Mouse (Mus musculus) lung, postnatal 4 days (tissue): Measurements from ENCODE around the gene Ldlrad2.
"Not testable (repeated sequence)": the region's sequence is repeated elsewhere in the genome, so short reads cannot be mapped to it uniquely, and the experiment has no call there.

Experiments used
- DNase-seq, 2 experiments: peaks; one replicate each; pipeline ENCODE4 v3.0.0; 2021

The Ldlrad2 gene

DNA sequence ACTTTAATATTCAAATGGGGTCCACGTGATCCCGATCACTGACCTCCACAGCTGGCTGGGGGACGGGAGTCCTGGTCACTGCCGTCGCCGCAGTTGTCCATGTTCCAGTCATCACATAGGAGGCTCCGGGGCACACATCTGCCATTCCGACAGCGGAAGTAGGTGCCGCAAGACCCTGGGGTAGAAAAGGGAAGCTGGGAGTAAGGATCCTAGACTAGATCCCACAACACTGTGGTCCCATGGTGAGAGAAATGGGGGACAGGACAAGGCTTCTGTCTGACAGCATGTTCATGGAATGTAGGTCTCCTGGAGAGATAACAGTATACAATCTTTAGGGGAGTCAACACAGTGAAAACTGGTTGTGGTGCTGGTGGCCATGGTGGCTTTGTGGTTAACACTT is at the start of gene Ldlrad2:
Ldlrad2 (minus strand) TSS at position 101 of the 400 bp plus-strand sequence.
- DNase-seq, result no peak

DNA sequence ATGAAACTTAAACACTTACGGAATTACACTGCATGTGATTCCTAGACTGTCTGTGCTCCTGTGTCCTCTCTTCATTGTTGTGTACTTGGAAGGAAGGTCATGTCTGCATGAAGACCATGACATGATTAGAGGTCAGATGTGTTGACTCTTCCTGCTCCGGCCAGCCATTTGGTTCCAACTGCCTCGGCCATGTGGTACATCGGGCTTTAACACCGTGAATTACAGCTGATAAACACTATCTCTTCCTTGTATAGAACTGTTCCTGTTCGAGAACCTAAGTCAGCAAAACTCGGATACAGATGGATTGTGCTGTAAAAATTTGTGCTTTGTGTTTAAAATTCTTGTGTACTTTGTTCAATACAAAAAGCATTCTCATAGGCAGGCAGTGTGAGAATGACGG is 48.5 kb upstream of the Ldlrad2 start:
- DNase-seq, result no peak

GRCm38 (mm10) chr4:137610256-137610655 is 35.9 kb upstream of the Ldlrad2 start:
- DNase-seq, result no peak

GRCm38 (mm10) chr4:137609702-137610101 is 35.3 kb upstream of the Ldlrad2 start:
- DNase-seq, result peak; percentile 28

GRCm38 (mm10) chr4:137609281-137609680 is 34.9 kb upstream of the Ldlrad2 start:
- no peak for DNase-seq

- no peak for DNase-seq
These were observed 32.7 kb upstream of the Ldlrad2 start for GRCm38 (mm10) chr4:137607023-137607422.

- DNase-seq, result no peak
These were observed 29.2 kb upstream of the Ldlrad2 start for GRCm38 (mm10) chr4:137603449-137604171.

DNA sequence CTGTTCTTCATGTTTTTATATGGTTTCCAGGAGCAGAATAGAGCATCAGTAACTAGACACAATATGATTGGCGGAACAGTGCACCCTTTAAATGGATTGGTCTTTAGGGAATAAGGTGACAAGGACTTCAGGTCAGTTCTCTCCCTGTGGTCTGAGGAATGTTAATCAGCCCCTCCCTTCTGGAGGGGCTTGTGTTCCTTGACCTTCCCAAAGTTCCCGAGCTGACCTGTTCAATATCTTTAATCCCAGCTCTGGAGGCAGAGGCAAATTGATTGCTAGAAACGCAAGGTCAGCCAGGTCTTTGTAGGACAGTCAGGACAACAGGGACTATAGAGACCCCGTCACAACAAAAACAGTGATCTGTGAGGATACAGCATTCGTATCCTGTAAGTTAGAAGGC is 24.2 kb upstream of the Ldlrad2 start:
- DNase-seq, result no peak

DNA sequence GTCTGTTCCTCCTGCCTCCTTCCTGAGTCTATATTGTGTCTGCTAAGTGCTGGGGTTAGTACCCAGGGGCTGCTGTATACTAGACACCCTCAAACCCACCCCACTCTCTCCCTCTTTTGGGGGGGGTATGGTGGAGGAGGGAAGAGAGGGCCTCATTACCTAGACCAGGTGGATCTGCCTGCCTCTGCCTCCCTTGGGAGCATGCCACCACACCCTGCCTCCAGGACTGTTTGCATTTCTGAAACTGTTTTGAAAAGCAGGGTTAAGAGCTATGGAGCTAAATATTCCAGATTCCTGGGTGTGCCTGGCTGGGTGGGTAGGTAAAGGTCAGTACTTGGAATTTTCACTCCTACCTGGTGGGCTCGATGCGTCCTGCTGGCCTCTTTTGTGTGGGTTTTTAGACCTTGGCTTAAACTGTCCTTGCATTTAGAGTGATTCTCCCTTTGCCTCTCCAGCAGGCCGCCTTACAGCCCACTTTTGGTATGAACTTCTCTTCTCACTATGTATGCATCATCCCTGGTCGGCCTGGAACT is 22.8 kb upstream of the Ldlrad2 start:
- DNase-seq, result no peak

GRCm38 (mm10) chr4:137594496-137595270 is 20.3 kb upstream of the Ldlrad2 start:
- DNase-seq, result no peak

- peak; percentile 99 to 100 for DNase-seq
These were observed 19.5 kb upstream of the Ldlrad2 start, which contains the start of gene Usp48 for GRCm38 (mm10) chr4:137593601-137594495. Gene Usp48, plus strand, starts transcription at chr4:137593755.

DNA sequence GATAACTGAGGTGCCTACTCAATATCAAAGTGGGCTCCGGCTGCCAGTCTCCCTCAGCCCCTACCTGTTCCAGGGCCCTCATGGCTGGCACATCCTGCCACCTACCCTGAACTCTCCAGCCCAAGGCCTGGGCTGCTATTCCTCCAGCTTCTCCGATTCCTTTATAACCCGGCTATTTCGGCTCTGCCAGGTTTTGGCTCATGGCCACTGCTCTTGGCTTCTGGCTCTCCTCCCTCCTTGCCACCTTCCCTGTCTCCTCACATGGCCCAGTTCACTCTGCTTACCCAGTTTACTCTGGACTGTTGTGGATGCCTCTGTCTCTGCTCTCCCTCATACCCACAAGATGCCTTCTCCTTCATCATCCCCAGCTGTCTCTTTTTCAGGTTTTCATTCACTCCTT is 16.6 kb upstream of the Ldlrad2 start:
- no peak for DNase-seq

DNA sequence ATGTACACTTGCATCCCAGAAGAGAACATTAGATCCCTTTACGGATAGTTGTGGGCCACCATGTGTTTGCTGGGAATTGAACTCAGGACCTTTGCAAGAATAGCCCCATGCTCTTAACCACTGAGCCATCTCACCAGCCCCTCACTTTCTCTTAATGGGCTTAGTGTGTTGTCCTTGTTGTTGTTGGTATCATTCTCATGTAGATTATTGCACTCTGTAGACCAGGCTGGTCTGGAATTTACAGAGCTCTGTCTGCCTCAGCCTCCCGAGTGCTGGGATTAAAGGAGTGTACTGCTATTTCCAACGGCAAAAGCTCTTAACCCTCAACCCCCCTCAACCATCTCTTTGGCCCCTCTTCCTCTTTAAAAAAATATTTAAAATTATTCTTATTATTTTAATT is 15.2 kb upstream of the Ldlrad2 start:
- DNase-seq, result no peak

DNA sequence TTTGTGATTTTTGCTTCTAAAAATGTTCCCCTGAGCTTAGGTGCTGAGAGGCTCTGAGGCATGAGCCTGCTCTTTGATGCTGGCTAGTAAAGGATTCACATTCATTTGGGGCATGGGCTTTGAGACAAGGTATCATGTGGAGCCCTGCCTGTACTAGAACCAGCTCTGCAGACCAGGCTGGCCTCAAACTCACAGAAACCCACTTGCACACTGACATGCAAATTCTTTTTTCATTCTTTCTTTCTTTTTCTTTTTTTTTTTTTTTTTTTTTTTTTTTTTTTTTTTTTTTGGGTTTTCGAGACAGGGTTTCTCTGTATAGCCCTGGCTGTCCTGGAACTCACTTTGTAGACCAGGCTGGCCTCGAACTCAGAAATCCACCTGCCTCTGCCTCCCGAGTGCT is 14.7 kb upstream of the Ldlrad2 start:
- not testable (repeated sequence) for DNase-seq

GRCm38 (mm10) chr4:137581815-137582214 is 7.4 kb upstream of the Ldlrad2 start:
- peak in 1 of 2 experiments; percentile 42 for DNase-seq

DNA sequence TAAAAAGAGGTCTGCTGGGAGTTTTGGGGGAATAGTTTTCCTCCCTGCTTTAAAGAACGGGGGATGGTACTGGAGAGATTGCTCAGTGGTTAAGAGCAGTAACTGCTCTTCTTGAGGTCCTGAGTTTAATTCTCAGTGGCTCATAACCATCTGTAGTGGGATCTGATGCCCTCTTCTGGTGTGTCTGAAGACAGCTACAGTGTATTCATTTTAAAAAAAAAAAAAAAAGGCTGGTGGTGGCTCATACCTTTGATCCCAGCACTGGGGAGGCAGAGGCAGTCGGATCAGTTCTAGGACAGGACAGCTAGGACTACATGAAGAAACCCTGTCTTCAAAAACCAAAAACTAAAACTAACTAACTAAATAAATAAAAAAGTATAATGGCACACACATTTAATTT is 5.9 kb upstream of the Ldlrad2 start:
- DNase-seq, result no peak

DNA sequence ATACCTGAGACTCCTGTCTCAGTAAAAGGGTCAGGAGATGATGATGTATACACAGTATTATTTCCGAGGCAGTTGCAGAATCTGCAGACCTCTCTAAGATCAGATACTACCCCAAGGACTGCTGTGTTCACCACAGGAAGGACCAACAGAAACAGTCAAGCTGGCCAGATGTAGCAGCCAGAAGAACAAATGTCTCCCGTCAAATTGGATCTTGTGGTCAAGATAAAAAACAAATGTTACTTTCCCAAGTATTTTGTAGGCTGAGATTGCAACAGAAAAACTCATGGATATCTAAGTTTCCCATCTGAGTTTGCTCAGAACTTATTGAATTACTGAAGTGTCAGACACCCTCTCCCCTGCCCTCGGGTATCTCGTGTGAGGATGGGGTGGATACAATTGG is 5.4 kb upstream of the Ldlrad2 start:
- DNase-seq, result no peak

GRCm38 (mm10) chr4:137578181-137578845 is 3.9 kb upstream of the Ldlrad2 start:
- peak; percentile 74 to 78 for DNase-seq

DNA sequence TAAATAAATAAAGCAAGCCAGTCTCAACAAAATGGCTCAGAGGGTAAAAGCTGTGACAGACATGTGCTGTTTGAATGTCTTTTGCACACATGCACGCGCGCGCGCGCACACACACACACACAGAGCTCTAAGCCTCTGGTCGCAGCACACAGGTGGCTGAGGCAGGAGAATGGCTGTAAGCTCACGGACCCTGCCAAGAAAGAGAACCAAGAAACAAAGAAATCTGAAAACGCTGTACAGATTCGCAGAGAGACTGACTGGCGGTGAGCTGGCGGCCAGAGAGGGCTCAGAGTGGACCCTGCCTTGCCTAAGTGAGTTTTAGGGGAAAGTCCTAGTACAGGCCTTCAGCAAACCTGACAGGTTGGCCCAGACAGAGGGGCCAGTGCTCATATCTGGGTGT is 3.1 kb upstream of the Ldlrad2 start:
- DNase-seq, result no peak

- no peak for DNase-seq
These were observed 4.5 kb downstream of the Ldlrad2 start for GRCm38 (mm10) chr4:137569873-137570272.

DNA sequence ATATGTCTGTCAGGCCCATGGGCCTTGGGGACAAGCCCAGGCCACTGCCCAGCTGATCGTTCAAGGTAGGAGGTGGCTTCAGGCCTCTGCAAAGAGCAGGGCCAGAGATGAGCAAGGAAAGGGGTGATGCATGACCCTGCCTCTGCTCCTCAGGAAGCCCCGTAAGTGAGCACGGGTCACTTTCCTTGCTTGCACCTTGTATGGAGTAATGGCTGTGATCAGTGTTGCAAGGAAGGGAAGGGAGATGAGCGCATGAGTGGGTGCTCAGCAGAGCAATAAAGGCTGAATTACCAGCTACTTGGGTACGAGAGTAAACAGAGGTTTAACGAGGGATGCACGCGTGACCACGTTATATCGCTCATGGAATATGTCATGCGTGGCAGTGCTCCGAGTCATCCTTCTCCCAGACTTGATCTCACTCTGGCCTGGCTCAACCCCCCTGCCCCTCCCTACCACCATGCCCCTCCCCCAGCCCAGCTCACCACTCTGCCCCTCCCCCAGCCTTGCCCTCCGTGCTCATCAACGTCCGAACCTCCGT is 17.6 kb downstream of the Ldlrad2 start:
- no peak for DNase-seq

DNA sequence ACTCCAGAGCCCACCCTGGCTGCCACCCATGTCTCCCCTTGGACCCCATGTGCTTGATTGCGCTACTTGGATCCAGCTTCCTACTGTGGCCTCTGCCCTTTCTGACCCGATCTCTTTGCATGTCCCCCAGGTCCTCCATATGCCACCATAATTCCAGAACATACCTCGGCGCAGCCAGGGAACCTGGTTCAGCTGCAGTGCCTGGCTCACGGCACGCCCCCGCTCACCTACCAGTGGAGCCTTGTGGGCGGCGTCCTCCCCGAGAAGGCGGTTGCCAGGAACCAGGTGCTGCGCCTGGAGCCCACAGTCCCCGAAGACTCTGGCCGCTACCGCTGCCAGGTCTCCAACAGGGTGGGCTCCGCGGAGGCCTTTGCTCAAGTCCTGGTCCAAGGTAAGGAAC is 20.9 kb downstream of the Ldlrad2 start:
- DNase-seq, result no peak
